Mouse (Mus musculus): ENCODE measurements around the gene Bmf. TPM values are rescaled to one million over a fixed set of nuclear protein-coding genes. Genes with fewer than 3 reads are reported as not detected.
"Not testable (repeated sequence)": the region's sequence is repeated elsewhere in the genome, so short reads cannot be mapped to it uniquely, and the experiment has no call there.

Gene Bmf
- polyA plus RNA-seq, 1 experiment from 2014 or later: 9.8 TPM

DNA sequence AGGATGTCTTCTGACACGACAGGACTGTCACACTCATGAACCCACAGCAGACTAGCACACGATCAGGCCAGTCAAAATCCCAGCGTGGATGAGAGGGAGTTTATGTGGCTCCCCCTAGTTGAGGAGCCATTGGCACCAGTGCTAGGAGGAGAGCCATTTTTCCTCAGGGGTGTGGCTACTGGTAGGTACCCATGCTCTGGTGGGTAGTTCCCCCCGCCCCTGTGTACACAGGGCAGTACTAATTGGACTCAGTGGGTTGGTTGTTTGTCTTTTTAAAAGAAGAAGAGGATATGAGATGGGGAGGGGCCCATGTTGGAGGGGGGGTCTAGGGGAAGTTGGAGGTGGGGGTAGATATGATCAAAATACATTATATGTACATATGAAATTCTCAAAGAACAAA, 12.5 kb upstream of the Bmf start:
- no peaks in the 10 kb centered on the region for H3K36me3 ChIP-seq (ENCODE audit: insufficient read depth, low read length)
- TF ChIP-seq EP300 (IDR thresholded peaks at IDR 0.05): no peak
- no peak for TF ChIP-seq CTCF (IDR thresholded peaks at IDR 0.05)
- no peaks in the 10 kb centered on the region for H3K4me1 ChIP-seq (ENCODE audit: insufficient read depth, low read depth, low read length)
- H3K9me3 ChIP-seq (ENCODE audit: low read length): no peaks in the 10 kb centered on the region
- no peak overlapping the region for H3K9ac ChIP-seq (replicated peaks; ENCODE audit: low read depth)
- WGBS: 72% methylated on average over 4 of the region's 4 CpGs
- no peak for DNase-seq (ENCODE audit: low spot score)
- H3K27me3 ChIP-seq (replicated peaks; ENCODE audit: insufficient read depth, low read length): no peaks in the 10 kb centered on the region
- no peak overlapping the region for H3K27ac ChIP-seq (ENCODE audit: low read length)
- H3K4me2 ChIP-seq (replicated peaks; ENCODE audit: low read depth, low read length): no peak overlapping the region
- H3K4me3 ChIP-seq (ENCODE audit: low read depth, low read length): no peak overlapping the region
- ATAC-seq: no peak

DNA sequence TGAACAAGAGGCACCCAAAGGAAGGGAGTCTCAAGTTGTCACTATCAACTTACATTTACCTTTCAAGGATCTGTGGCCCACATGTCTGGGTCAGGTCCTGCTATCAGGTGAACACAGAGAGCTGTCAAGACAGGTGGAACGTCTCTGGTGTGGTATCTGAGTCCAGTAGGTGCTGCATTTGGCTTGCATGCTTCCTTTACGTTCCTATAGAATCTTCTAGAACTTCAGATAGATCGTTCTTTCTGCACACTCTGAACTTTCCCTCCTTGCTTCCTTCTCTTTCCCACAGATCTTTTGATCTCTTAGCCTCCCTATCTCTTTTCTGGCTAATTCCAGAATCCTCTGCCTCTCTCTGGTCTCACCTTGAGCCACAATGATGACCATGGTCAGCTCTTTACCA, 8.9 kb upstream of the Bmf start:
- no peaks in the 10 kb centered on the region for H3K36me3 ChIP-seq (ENCODE audit: insufficient read depth, low read length)
- no peak for ATAC-seq
- H3K4me2 ChIP-seq (replicated peaks; ENCODE audit: low read depth, low read length): no peak overlapping the region
- H3K4me1 ChIP-seq (ENCODE audit: insufficient read depth, low read depth, low read length): no peaks in the 10 kb centered on the region
- WGBS: 87% methylated on average over 3 of the region's 3 CpGs
- no peaks in the 10 kb centered on the region for H3K9me3 ChIP-seq (ENCODE audit: low read length)
- DNase-seq (ENCODE audit: low spot score): no peak
- TF ChIP-seq EP300 (IDR thresholded peaks at IDR 0.05) (no peak), CTCF (IDR thresholded peaks at IDR 0.05) (no peak)
- no peak overlapping the region for H3K27ac ChIP-seq (ENCODE audit: low read length)
- no peaks in the 10 kb centered on the region for H3K27me3 ChIP-seq (replicated peaks; ENCODE audit: insufficient read depth, low read length)
- no peak overlapping the region for H3K4me3 ChIP-seq (ENCODE audit: low read depth, low read length)
- no peak overlapping the region for H3K9ac ChIP-seq (replicated peaks; ENCODE audit: low read depth)

DNA sequence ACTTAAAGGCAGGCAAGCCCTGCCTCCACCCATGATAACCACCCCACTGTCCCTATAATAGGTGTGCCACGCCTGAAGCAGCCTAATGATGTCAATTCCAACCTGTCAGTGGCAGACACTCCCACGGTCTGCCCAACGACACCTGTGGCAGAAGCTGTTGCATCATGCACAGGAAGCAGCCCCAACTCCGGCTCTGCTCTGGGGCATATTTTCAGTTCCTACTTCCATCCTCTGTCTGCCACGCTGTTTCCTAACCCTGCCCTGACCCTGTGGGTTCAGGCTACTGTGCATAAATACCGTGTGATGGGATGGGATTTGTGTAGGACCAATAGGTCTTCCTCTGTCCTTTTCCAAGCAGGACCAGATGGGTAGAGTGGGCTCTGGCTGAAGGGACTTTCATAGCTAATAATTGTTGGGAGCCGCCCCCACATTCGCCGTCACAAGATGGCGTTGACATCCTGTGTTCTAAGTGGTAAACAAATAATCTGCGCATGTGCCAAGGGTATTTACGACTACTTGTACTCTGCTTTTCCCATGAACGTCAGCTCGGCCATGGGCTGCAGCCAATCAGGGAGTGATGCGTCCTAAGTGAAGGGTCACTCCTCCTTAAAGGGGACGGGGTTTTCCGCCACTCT, 5.0 kb upstream of the Bmf start:
- H3K27me3 ChIP-seq (replicated peaks; ENCODE audit: insufficient read depth, low read length); H3K4me1 ChIP-seq (ENCODE audit: insufficient read depth, low read depth, low read length); H3K36me3 ChIP-seq (ENCODE audit: insufficient read depth, low read length); H3K9me3 ChIP-seq (ENCODE audit: low read length): not testable (repeated sequence)
- Histone ChIP-seq H3K27ac (ENCODE audit: low read length) (peak overlapping the region; percentile 82), H3K4me3 (ENCODE audit: low read depth, low read length) (peak overlapping the region; percentile 34), H3K4me2 (replicated peaks; ENCODE audit: low read depth, low read length) (peak overlapping the region; percentile 51), H3K9ac (replicated peaks; ENCODE audit: low read depth) (peak overlapping the region; percentile 12; the same call in 1 of the 2 replicates)
- 51% methylated on average over 10 of the region's 17 CpGs for WGBS
- DNase-seq (ENCODE audit: low spot score) (peak; percentile 61), ATAC-seq (peak; percentile 76)

DNA sequence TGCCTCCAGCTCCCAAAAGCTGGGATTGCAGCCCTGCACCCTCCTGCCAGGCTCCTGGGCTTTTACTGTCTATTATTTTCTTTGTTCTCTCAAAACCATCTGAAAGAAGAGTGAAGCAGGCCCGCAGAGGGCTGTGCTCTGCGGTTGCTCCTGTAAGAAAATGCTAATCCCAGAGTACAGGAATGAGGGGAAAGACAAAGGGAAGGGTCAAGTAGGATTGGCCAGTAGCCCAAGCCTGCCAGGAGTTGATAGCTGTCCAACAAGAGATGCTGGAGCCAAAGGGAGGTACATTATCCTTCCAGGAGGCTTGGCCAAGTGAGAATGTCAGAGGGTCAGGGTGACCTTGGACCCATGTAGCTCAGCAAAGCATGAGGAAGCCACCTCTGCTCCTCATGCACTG, 2.1 kb upstream of the Bmf start:
- 52% methylated on average over 2 of the region's 2 CpGs for WGBS
- Histone ChIP-seq H3K4me2 (replicated peaks; ENCODE audit: low read depth, low read length) (no peak overlapping the region), H3K4me1 (ENCODE audit: insufficient read depth, low read depth, low read length) (peaks cover 10% of the 10 kb centered on the region; the same call in 1 of the 2 replicates), H3K36me3 (ENCODE audit: insufficient read depth, low read length) (no peaks in the 10 kb centered on the region), H3K9ac (replicated peaks; ENCODE audit: low read depth) (no peak overlapping the region), H3K9me3 (ENCODE audit: low read length) (no peaks in the 10 kb centered on the region), H3K27ac (ENCODE audit: low read length) (no peak overlapping the region), H3K4me3 (ENCODE audit: low read depth, low read length) (no peak overlapping the region), H3K27me3 (replicated peaks; ENCODE audit: insufficient read depth, low read length) (no peaks in the 10 kb centered on the region)
- ATAC-seq (no peak), DNase-seq (ENCODE audit: low spot score) (no peak)
- TF ChIP-seq CTCF (IDR thresholded peaks at IDR 0.05) (no peak), EP300 (IDR thresholded peaks at IDR 0.05) (no peak)

DNA sequence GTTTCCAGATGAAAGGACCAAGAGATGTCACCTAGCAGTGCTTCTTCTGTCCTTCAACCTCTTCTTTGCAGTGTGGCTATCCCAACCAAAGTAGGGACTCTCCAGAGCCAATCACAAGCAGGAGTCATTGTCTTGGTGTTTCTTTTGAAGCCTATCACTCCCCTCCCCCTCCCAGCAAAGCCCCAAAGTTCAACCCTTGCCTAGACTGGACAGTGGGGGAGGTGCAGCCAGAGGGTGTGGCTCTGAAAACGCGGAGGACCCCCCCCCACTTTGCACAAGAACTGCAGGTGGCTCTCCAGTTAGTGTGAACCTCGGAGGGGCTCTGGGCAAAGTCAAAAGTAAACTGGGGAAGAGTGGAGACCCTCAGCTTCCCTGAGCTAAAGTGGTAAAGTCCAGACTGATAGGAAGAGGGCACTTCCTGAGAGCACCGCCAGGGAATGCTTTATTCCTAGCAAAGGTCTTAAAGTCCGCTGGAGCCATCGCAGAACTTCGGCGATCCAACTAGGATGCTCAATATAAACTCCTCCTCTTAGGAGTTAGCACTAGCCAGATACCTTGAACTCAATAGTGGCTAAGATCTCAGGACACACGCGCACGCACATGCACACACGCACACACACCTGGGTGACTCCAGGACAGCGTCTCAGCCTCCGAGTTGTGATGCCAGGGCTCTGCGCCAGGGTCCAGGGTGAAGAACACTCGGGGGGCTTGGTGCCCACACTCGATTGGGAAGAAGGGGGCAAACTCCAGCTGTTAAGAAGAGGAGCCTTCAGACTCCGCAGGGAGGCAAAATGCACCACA, 866 bp downstream of the Bmf start:
- Histone ChIP-seq H3K36me3 (ENCODE audit: insufficient read depth, low read length) (no peaks in the 10 kb centered on the region), H3K9me3 (ENCODE audit: low read length) (no peaks in the 10 kb centered on the region), H3K4me3 (ENCODE audit: low read depth, low read length) (peak overlapping the region; percentile 96), H3K27me3 (replicated peaks; ENCODE audit: insufficient read depth, low read length) (no peaks in the 10 kb centered on the region), H3K9ac (replicated peaks; ENCODE audit: low read depth) (peak overlapping the region; percentile 85), H3K4me1 (ENCODE audit: insufficient read depth, low read depth, low read length) (peaks cover 37% of the 10 kb centered on the region), H3K4me2 (replicated peaks; ENCODE audit: low read depth, low read length) (peak overlapping the region; percentile 90), H3K27ac (ENCODE audit: low read length) (peak overlapping the region; percentile 91)
- TF ChIP-seq EP300 (IDR thresholded peaks at IDR 0.05): no peak
- peak; percentile 47 for TF ChIP-seq CTCF (IDR thresholded peaks at IDR 0.05)
- DNase-seq (ENCODE audit: low spot score) (peak; percentile 69), ATAC-seq (no peak)
- WGBS: under 1% methylated on average over 18 of the region's 18 CpGs

DNA sequence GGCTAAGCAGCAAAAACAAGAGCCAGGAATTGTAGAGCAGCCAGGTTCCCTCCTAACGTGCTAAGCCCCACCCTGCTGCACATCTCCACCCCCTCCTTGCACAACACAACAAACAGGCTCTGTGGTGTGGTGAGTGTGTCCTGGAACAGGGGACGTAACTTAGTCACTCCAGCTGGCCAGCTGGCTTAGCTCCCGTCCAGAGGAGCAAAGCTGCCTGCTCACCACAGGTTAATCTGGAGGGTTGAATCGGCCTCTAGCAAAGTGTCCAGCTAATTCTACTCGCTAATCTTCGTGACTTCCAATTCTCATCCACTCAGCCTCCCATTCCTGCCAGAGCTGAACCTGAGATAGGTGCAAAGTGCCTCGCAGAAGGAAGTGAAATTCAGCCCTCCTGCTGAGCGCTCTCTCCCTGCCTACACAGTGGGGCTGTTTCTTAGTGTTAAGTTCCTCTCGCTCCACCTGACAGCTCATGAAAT, 1.9 kb downstream of the Bmf start:
- peaks cover 47% of the 10 kb centered on the region for H3K4me1 ChIP-seq (ENCODE audit: insufficient read depth, low read depth, low read length)
- H3K27ac ChIP-seq (ENCODE audit: low read length): peak overlapping the region; percentile 91
- H3K9me3 ChIP-seq (ENCODE audit: low read length): no peaks in the 10 kb centered on the region
- ATAC-seq: peak; percentile 56
- no peak for TF ChIP-seq CTCF (IDR thresholded peaks at IDR 0.05)
- no peak for TF ChIP-seq EP300 (IDR thresholded peaks at IDR 0.05)
- peak; percentile 97 for DNase-seq (ENCODE audit: low spot score)
- H3K4me2 ChIP-seq (replicated peaks; ENCODE audit: low read depth, low read length): peak overlapping the region; percentile 90
- peak overlapping the region; percentile 85; the same call in 1 of the 2 replicates for H3K9ac ChIP-seq (replicated peaks; ENCODE audit: low read depth)
- no peaks in the 10 kb centered on the region for H3K36me3 ChIP-seq (ENCODE audit: insufficient read depth, low read length)
- H3K4me3 ChIP-seq (ENCODE audit: low read depth, low read length): peak overlapping the region; percentile 96
- WGBS: 11% methylated on average over 9 of the region's 9 CpGs
- H3K27me3 ChIP-seq (replicated peaks; ENCODE audit: insufficient read depth, low read length): no peaks in the 10 kb centered on the region
